Mouse (Mus musculus) ovary, adult 10 weeks (tissue): ENCODE data around the gene Secisbp2. TPM values are rescaled to one million over a fixed set of nuclear protein-coding genes. Genes with fewer than 3 reads are reported as not detected.

Experiments
- polyA plus RNA-seq: library from polyadenylated mRNA; stranded (reverse); fragments of 350-450 nt; fragmentation: Illumina TruSeq; extraction: RNeasy Lipid Tissue Mini Kit (QIAGEN cat#74804); gene quantifications from one replicate; pipeline ENCODE4 v1.2.3, GENCODE M21; 2014

Gene Secisbp2
- 8.6 TPM for polyA plus RNA-seq

GRCm38 (mm10) chr13:51651408-51652064 lies at the start of gene Secisbp2:
Gene Secisbp2, plus strand, starts transcription at chr13:51651697.

GRCm38 (mm10) chr13:51644829-51645789 lies 6.4 kb upstream of the Secisbp2 start, which contains the start of gene Cks2:
Gene Cks2, plus strand, starts transcription at chr13:51645232.

Other genes with a start within 250 kb of the Secisbp2 start
- gene S1pr3, start 243.1 kb upstream of the Secisbp2 start, polyA plus RNA-seq = 4.6 TPM
- gene Shc3, start 82.3 kb upstream of the Secisbp2 start, polyA plus RNA-seq = 0.17 TPM
- gene Cks2, start 6.5 kb upstream of the Secisbp2 start, polyA plus RNA-seq = 193 TPM
- 5.4 TPM for gene Sema4d, start 142.1 kb downstream of the Secisbp2 start, polyA plus RNA-seq
- not detected for gene Gadd45g, start 195.0 kb downstream of the Secisbp2 start, polyA plus RNA-seq